Mouse (Mus musculus) cerebellum, postnatal 4 days (tissue): ENCODE measurements around the gene Ulk4.

Experiments used
- DNase-seq, 2 experiments: peaks; one replicate each; pipeline ENCODE4 v3.0.0; 2022; ENCODE audit warnings: low spot score in 2 of 2, mixed read lengths in 1 of 2

Gene Ulk4

GRCm38 (mm10) chr9:121107643-121108042 lies 169.4 kb downstream of the Ulk4 start:
- DNase-seq = peak; percentile 69 to 92

DNA sequence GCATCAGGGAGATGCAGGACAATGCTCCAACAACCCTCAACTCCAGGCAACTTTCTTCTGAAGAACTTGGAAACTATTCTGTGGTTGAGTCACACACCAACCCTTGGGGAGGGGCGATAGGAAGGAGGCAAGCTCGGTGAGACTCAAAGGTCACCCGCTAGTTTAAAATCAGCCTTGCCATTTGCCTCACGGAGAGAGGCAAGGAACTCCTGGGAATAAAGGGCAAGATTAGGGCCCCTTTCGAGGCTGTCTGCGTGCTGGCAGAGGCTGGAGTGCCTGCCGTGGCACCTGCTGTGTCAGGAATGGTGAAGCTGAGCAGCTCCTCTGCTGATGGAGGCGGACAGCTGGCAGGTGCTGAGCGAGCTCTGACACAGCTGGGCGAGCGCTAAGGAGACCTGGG lies 169.9 kb downstream of the Ulk4 start:
- DNase-seq = peak in 1 of 2 experiments; percentile 15

DNA sequence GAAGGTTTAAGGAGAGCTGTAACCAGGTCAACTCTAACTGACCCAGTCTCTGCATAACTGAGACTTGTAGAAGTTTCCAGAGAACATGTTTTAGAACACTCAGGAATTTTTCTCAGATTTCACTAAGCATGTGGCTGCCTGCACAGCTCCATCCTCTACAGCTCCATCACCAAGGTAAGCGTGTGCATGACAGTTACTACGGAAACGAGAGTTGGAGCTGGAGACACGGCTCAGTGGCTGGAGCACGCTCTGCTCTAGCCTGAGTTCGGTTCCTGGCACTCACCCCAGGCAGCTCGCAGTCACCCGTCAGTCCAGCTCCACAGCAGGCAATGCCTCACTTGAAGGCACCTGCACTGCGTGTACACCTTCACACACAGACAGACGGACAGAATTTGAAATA lies 175.5 kb downstream of the Ulk4 start:
- DNase-seq = no peak

GRCm38 (mm10) chr9:121099453-121099852 lies 177.5 kb downstream of the Ulk4 start:
- no peak for DNase-seq

GRCm38 (mm10) chr9:121093760-121094159 lies 183.2 kb downstream of the Ulk4 start:
- DNase-seq = no peak

DNA sequence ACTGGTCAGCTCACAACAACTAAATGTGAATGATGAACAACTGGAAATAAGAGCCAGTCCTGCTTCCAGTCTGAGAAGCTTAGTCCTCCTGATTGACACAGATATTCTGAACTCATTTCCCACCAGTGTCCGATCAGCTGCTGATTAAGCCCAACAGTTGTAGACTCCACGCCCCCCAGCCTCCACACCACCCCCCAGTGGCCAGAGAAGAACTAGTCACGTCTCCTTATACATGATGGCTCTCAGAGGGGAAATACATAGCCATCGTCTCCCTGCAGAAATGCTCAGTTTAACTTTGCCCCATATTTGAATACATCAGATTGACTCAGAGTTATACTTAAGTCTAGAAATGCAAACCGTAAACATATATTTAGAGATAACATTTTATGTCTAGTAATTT lies 184.4 kb downstream of the Ulk4 start:
- no peak for DNase-seq

DNA sequence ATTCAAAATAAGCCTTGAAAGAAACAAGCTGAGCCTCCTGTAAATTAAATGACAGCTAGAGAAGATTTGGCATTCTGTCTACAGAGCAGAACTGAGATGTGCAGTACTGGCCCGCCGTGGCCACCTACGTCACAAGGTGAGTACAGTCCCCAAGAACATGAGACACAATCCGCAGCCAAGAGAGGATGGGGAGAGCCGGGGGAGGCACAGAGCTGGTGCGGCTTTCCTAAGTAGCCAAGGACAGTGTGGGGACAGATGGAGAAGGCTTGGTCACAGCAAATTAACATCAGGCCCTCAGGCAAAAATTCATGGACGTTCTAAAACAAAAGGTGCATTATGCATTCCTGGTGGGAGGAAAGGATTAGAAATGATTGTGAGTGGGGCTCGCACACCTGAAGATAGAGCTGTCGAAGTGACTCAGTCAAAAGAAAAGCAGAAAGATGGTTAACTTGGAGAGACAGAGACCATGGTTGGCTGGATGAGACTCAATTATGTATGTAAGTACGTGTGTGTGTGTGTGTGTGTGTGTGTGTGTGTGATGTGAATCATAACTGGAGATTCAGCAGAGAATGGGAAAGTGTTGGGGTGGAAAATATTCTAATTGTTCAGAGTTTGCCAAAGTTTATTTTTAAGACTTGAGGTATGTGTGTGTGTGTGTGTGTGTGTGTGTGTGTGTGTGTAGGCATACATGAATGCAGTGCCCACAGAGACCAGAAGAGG lies 185.8 kb downstream of the Ulk4 start:
- DNase-seq = no peak

DNA sequence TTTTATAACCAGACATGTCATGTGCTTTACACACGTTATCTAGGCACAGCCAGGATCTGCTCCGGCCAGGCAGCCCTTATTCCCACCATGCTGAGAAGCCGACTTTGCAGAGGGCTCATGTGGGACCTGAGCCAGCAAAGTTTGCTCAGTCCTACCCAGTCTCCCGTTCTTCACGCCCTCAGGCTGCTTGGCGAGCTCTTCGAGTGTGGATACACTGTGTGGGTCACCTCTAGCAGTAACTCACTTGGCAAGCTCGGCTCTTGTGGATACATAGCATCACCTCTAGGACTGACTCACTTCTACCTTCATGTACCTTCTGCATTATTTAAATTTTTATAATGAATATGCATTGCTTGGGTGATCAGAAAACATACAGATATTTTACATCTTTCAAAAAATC lies 189.3 kb downstream of the Ulk4 start:
- no peak for DNase-seq

GRCm38 (mm10) chr9:121084191-121084590 lies 192.8 kb downstream of the Ulk4 start:
- no peak for DNase-seq

GRCm38 (mm10) chr9:121080834-121081233 lies 196.2 kb downstream of the Ulk4 start:
- DNase-seq = no peak

DNA sequence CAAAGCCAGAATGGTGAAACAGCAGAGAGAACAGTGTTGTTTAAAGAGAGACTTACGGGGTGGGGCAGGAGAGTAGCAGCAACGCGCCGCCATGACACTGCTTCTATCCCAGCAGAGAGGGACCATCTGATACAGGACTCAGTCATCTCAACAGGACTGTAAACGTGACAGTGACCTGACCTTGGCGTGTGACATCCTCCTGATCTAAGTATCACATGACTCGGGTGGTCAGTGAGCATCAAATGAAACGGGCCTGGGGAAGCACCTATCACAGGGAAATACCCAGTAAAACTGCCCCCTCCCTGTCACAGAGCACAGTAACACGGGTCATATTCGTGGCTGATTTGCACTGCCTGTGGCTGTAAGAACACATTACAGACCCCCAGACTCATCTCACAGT lies 196.6 kb downstream of the Ulk4 start:
- DNase-seq = no peak

GRCm38 (mm10) chr9:121079388-121080088 lies 197.5 kb downstream of the Ulk4 start:
- DNase-seq = no peak

- DNase-seq = no peak
These were observed 200.7 kb downstream of the Ulk4 start for GRCm38 (mm10) chr9:121076291-121076690.

DNA sequence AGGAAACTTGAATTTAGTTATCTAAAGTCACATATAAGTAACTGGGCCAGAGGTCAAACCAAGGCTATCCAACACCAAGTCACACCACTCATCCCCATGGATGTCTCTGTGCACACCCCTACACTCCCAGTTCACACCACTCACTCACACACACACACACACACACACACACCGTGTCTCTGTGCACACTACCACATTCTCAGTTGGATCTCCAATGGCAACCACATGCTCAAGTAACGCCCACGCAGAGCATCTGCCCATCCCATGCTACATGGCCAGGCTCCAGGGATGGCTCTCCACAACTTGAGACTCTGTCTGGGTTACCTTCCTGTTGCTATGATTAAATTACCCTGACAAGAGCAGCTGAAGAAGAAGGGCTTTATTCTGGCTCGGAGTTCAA lies 201.8 kb downstream of the Ulk4 start:
- DNase-seq = no peak

DNA sequence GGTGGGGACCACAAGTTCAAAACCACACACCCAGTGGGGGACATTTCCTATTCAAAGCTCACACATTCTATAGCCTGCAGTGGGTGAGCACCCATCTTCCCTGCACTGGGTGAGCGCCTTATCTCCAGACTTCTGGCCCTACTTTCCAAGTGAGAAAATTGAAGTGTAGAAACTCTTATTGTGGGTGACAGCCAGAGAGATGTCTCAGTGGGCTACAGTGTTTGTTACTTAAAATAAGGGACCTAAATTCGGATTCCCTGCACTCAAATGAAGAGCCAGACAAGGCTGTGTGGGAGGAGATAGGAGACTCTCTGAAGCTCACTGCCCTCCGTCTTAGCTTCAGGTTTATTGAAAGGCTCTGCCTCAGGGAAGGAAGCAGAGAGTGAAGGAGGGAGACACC lies 202.3 kb downstream of the Ulk4 start:
- no peak for DNase-seq

- DNase-seq = no peak
These were observed 204.8 kb downstream of the Ulk4 start for GRCm38 (mm10) chr9:121072127-121072757.

GRCm38 (mm10) chr9:121071461-121072126 lies 205.4 kb downstream of the Ulk4 start:
- DNase-seq = no peak

DNA sequence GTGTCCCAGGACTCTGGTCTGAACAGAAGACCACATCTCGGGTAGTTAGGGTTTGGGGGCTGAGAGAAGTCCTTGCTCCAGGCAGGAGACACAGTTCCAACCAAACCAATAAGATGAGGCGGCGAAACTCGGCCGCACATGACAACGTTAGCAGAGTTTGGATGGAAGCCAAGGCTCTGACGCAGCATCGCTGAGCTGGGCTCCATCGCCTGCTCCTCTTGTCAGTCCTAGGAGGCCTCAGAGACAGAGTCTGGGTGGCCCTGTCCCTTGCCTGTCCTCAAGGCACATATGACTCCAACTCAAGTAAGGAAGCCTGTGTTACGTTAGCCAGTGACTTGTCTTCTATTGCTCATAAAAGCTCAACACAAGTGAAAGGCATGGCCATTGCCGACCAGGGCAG lies 205.9 kb downstream of the Ulk4 start:
- DNase-seq = no peak

GRCm38 (mm10) chr9:121068115-121068514 lies 208.9 kb downstream of the Ulk4 start:
- DNase-seq = no peak

- DNase-seq = peak in 1 of 2 experiments; percentile 62
These were observed 210.0 kb downstream of the Ulk4 start for GRCm38 (mm10) chr9:121067043-121067442.

DNA sequence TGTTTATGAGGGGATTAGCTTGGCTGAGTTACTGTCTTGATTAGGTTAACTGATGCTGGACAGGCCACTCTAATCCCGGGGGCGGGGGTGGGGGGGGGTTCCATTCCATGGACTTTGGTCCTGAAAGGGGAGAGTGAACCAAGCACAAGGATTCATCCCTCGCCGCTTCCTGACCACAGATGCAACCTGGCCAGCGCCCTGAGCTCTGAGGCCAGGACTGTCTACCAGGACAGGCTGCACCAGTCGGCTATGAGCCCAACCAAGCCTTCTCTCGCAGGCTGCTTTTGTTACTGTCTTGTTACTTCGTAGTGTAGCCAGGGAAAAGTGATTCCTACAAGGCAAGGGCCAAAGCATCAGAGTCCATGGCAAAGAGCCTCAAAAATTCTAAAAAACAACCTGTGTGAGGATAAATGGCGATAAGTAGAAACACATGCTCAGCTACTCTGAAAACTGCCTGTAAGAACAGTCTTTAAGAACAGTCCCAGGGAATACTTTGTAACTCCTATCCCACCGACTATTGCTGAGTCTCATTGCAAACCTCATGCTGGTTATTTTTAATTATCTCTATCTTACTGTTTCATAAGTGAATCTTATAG lies 211.5 kb downstream of the Ulk4 start:
- DNase-seq = no peak
